In the genomic region with DNA sequence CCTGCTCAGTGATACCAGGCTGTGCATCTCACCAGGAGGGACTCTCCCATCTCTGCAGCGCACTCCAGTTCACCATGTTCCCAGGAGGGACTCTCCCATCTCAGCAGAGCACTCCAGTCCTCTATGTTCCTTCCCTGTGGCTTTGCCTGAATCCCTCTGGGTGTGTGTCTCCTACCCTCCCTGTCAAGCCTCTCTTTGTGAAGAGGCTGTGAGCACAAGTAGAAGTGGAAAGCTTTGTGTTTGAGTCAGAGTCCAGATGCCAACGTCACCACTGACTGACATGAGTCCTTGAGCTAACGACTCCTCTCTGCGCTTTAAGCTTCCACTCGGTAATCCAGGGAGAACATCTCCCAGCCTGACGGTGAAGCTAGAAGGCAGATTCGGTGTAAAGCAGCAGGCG, we compare ENCODE assay signal across 26 mouse cellular contexts.
"Had no signal": no experiment of that assay in that cellular context is flagged by ENCODE, and none has a peak within 500 bp of the region (broad histone marks: within the 10 kb centered on the region; RNA-seq: fewer than 3 reads in every experiment).

No protein-coding gene starts in this region.

- H3K27me3 ChIP-seq: heart, embryonic 12.5 days; hindbrain, embryonic 12.5 days; intestine, embryonic 15.5 days; limb, embryonic 12.5 days had no signal

- H3K9me3 ChIP-seq: heart, embryonic 10.5 days; heart, embryonic 12.5 days; hindbrain, embryonic 10.5 days; hindbrain, embryonic 12.5 days; intestine, embryonic 15.5 days; limb, embryonic 10.5 days; limb, embryonic 12.5 days; liver, embryonic 13.5 days had no signal

- H3K4me1 ChIP-seq: intestine, embryonic 15.5 days; liver, embryonic 13.5 days had no signal

- H3K4me2 ChIP-seq: heart, embryonic 12.5 days; hindbrain, embryonic 12.5 days; hindbrain, embryonic 14.5 days; intestine, embryonic 15.5 days; limb, embryonic 12.5 days; liver, embryonic 11.5 days; liver, embryonic 13.5 days had no signal

- H3K27ac ChIP-seq: heart, embryonic 10.5 days; hindbrain, embryonic 10.5 days; hindbrain, embryonic 12.5 days; hindbrain, embryonic 14.5 days; intestine, embryonic 15.5 days; left cerebral cortex, adult 2 months; limb, embryonic 10.5 days; limb, embryonic 12.5 days; liver, embryonic 13.5 days had no signal

- H3K36me3 ChIP-seq: heart, embryonic 10.5 days; heart, embryonic 12.5 days; hindbrain, embryonic 10.5 days; hindbrain, embryonic 12.5 days; intestine, embryonic 15.5 days; limb, embryonic 10.5 days; limb, embryonic 12.5 days; liver, embryonic 13.5 days had no signal

- H3K4me3 ChIP-seq: heart, embryonic 10.5 days; heart, embryonic 12.5 days; hindbrain, embryonic 10.5 days; hindbrain, embryonic 12.5 days; intestine, embryonic 15.5 days; left cerebral cortex, adult 2 months; limb, embryonic 10.5 days; limb, embryonic 12.5 days; liver, embryonic 13.5 days had no signal

- DNase-seq: gastrocnemius, postnatal 10 days; gastrocnemius, postnatal 25 days; heart, adult 18-20 months; heart, postnatal 10 days; heart, postnatal 4 days; kidney, adult 18-20 months; kidney, adult 8-10 months; kidney, postnatal 10 days; kidney, postnatal 25 days; kidney, postnatal 4 days; layer of hippocampus, adult 9-11 months; liver; liver, embryonic 13.5 days had no signal

- H3K9ac ChIP-seq: heart, embryonic 12.5 days; hindbrain, embryonic 12.5 days; hindbrain, embryonic 14.5 days; intestine, embryonic 15.5 days; limb, embryonic 12.5 days; liver, embryonic 13.5 days had no signal

- ATAC-seq: hindbrain, embryonic 16.5 days; inflammation-experienced regulatory T-cells, adult 6 months; intestine, embryonic 15.5 days; intestine, postnatal 0 days had no signal
